Mouse (Mus musculus): ENCODE data around the gene Btg2.

- TF ChIP-seq POLR2A (IDR thresholded peaks at IDR 0.05; ENCODE audit: borderline replicate concordance, control insufficient read depth, low read depth, low read length) (no peak), CTCF (IDR thresholded peaks at IDR 0.05; ENCODE audit: control insufficient read depth, insufficient read depth, low read length) (no peak)
Observed at GRCm38 (mm10) chr1:134064296-134064831, 14.6 kb downstream of the Btg2 start.
